Mouse (Mus musculus): Measurements from ENCODE around the gene Spn.

DNA sequence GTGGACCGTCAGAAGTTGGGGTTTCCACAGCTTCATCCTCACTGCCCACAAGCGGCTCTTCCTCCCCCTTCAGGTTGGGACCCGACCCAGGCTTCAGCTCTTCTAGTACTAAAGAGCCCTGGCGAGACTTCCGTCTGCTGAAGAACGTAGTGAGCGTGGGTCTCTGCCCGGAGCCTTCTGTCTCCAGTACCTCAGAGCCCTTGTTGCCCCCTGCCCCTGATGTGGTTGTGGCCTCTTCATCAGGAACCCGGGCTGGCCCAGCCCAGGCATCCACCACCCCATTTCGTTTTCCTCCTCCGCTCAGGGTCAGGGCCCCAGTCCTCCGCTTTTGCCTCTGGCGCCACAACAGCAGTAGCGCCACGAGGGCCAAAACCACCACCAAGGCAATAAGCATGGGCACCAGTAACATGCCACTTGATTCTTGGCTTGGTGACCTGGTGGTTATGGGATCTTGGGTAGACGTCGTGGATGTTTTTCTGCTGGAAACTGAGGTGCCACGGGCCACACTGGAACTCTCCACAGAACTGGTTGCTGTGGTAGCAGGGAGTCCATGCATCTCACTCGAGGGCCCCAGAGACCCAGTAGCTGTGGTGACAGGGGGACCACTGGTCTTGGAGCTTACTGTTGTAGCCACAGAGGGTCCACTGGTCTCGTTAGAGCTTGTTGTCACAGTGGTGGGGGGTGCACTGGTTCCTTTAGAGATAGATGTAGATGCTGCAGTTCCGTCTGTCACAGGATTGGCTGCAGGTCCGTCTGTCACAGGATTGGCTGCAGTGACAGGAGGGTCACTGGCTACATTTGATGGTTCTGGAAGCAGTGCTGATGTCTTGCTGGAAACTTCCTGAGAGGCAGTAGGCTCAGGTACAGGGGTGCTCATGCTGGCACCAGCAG lies 1.2 kb downstream of the Spn start:
- TF ChIP-seq CTCF (IDR thresholded peaks at IDR 0.05; ENCODE audit: insufficient read depth, low read length) (no peak), POLR2A (IDR thresholded peaks at IDR 0.05; ENCODE audit: borderline replicate concordance, extremely low read depth, low read depth, low read length) (no peak)
